Mouse (Mus musculus) stomach, postnatal 0 days (tissue): ENCODE data around the gene Atp10a. TPM values are rescaled to one million over a fixed set of nuclear protein-coding genes. Genes with fewer than 3 reads are reported as not detected.
A peak's percentile ranks its signal among the peaks of the same experiment; 100 is the strongest.

Experiments
- ATAC-seq: fragments of 200-750 bp; cut with Nextera tagmentation; 2 replicates; pipeline ENCODE4 v1.8.0; 2017; ENCODE audit not compliant: low FRiP score, low TSS enrichment
- DNase-seq: peaks from one replicate; pipeline ENCODE4 v3.0.0-alpha.2; 2016; ENCODE audit warnings: low spot score
- H3K27ac ChIP-seq: fragments of 300-500 bp; sonication (generic); replicated peaks from 2 replicates; pipeline ENCODE4 v1.5.1; 2014; ENCODE audit warnings: mild to moderate bottlenecking, control low read depth
- H3K27me3 ChIP-seq: fragments of 300-500 bp; sonication (generic); 2 replicates; pipeline ENCODE4 v1.6.1; 2014; ENCODE audit warnings: low read length; ENCODE audit not compliant: control insufficient read depth, insufficient read depth
- H3K36me3 ChIP-seq: fragments of 300-500 bp; sonication (generic); 2 replicates; pipeline ENCODE4 v1.6.1; 2014; ENCODE audit warnings: low read length, mixed read lengths; ENCODE audit not compliant: control insufficient read depth, insufficient read depth
- H3K4me1 ChIP-seq: fragments of 300-500 bp; sonication (generic); replicated peaks from 2 replicates; pipeline ENCODE4 v1.6.1; 2014; ENCODE audit warnings: antibody characterized with exemption; ENCODE audit not compliant: control insufficient read depth, insufficient read depth
- H3K4me2 ChIP-seq: fragments of 300-500 bp; sonication (generic); replicated peaks from 2 replicates; pipeline ENCODE4 v1.6.1; 2014; ENCODE audit warnings: low read depth, mild to moderate bottlenecking, control low read depth, moderate library complexity
- H3K4me3 ChIP-seq: fragments of 300-500 bp; sonication (generic); 2 replicates; pipeline ENCODE4 v1.5.1; 2014; ENCODE audit warnings: low read depth, low read length, control low read depth
- H3K9ac ChIP-seq: fragments of 300-500 bp; sonication (generic); 2 replicates; pipeline ENCODE4 v1.6.1; 2014; ENCODE audit warnings: mild to moderate bottlenecking, low read length, control low read depth, mixed read lengths
- H3K9me3 ChIP-seq: fragments of 300-500 bp; sonication (generic); 2 replicates; pipeline ENCODE4 v1.6.1; 2016; ENCODE audit warnings: low read length; ENCODE audit not compliant: control insufficient read depth
- CTCF ChIP-seq: IDR thresholded peaks from 2 replicates; pipeline ENCODE4 v1.5.1; 2016; ENCODE audit warnings: antibody characterized with exemption, low read depth, mild to moderate bottlenecking, moderate library complexity
- EP300 ChIP-seq: optimal IDR thresholded peaks from 2 replicates; pipeline ENCODE3; 2016; ENCODE audit warnings: antibody characterized with exemption
- WGBS: fragments of 180-500 bp; shearing (Covaris S2); extraction: QIAGEN DNeasy Blood & Tissue Kit; methylation state at CpG from one replicate; pipeline ENCODE4 v1.1.7; 2014; 5-methylcytosine and 5-hydroxymethylcytosine counted together
- polyA plus RNA-seq: library from polyadenylated mRNA; unstranded; fragments of >200 nt; fragmentation: Nextera tagmentation; extraction: Ambion mirVana; gene quantifications from 2 replicates; pipeline ENCODE4 v1.2.1, GENCODE M21; 2015

Atp10a gene
- polyA plus RNA-seq, 1 experiment from 2014 or later = 1.7 TPM

DNA sequence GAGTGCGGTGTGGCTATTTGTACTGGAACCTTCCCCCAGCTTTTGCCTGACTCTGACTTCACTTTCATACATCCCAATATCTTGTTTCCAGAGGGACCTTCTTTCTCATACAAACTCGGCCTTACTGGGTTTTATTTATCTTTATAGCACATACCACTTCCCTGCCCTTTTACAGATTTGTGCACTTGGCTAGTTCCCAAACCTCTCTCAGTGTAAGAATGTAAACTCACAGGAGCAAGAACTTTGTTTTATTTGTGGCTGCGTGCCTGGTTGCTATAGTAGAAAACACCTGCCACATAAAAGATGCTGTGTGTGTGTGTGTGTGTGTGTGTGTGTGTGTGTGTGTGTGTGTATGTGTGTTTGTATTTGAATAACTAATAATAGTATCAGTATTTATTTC, 37.4 kb downstream of the Atp10a start:
- 26% methylated on average over 3 of the region's 3 CpGs for WGBS
- Histone ChIP-seq H3K4me2 (no peak overlapping the region), H3K9me3 (no peaks in the 10 kb centered on the region), H3K9ac (no peak overlapping the region), H3K4me1 (peaks cover 3% of the 10 kb centered on the region; the same call in 1 of the 2 replicates), H3K4me3 (no peak overlapping the region), H3K36me3 (no peaks in the 10 kb centered on the region), H3K27ac (peak overlapping the region; percentile 42), H3K27me3 (no peaks in the 10 kb centered on the region)
- TF ChIP-seq EP300 (no peak), CTCF (no peak)
- ATAC-seq (peak; percentile 66; the same call in 1 of the 2 replicates), DNase-seq (peak; percentile 25)

DNA sequence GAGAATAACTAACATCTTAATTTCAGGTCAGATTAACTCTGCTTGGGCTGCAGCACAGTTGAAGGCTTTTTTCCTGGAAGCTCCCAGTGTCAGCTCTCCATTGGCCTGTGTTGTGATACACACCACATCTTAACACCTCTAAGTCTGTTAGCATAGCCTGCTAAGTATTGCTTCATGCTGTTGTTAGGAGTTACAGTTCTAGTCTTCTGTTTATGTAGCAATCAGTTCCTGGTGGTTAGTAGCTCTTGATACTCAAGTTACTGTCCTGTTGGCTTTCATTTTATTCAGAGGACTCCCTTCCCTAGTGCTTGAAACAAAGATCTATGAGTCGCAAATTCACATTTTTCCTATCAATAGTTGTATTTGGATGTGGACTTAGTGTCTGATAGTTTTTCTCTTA, 39.7 kb downstream of the Atp10a start:
- Histone ChIP-seq H3K27ac (no peak overlapping the region), H3K36me3 (no peaks in the 10 kb centered on the region), H3K4me2 (no peak overlapping the region), H3K9me3 (no peaks in the 10 kb centered on the region), H3K4me3 (no peak overlapping the region), H3K9ac (no peak overlapping the region), H3K27me3 (no peaks in the 10 kb centered on the region), H3K4me1 (peaks cover 3% of the 10 kb centered on the region; the same call in 1 of the 2 replicates)
- no peak for TF ChIP-seq EP300
- no peak for TF ChIP-seq CTCF
- no peak for ATAC-seq
- DNase-seq = no peak
- 79% methylated on average over 1 of the region's 1 CpGs for WGBS

DNA sequence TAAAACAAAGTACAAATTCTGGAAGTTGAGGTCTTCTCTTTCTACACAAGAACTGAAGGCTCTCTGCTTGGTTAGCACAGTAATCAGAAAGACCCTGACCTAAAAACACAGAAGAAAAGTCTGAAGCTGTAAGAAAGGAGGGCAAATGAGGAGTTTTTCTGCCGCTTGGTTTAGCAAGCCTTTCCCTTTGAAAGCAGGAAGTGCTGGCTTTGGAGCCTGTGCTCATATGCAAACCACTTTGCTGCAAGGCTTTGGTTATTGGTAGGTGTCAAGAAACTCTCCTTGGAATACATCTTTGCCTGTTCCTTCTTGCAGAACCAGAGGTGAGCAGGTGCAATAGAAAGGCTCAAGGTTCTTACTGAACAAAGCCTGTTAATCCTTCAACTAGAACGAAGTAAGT, 41.1 kb downstream of the Atp10a start:
- no peaks in the 10 kb centered on the region for H3K4me1 ChIP-seq
- no peak for TF ChIP-seq CTCF
- TF ChIP-seq EP300 = no peak
- no peak for DNase-seq
- WGBS = 51% methylated on average over 2 of the region's 2 CpGs
- H3K9me3 ChIP-seq = no peaks in the 10 kb centered on the region
- no peaks in the 10 kb centered on the region for H3K36me3 ChIP-seq
- no peaks in the 10 kb centered on the region for H3K27me3 ChIP-seq
- no peak for ATAC-seq
- no peak overlapping the region for H3K9ac ChIP-seq
- no peak overlapping the region for H3K4me2 ChIP-seq
- no peak overlapping the region for H3K4me3 ChIP-seq
- no peak overlapping the region for H3K27ac ChIP-seq

DNA sequence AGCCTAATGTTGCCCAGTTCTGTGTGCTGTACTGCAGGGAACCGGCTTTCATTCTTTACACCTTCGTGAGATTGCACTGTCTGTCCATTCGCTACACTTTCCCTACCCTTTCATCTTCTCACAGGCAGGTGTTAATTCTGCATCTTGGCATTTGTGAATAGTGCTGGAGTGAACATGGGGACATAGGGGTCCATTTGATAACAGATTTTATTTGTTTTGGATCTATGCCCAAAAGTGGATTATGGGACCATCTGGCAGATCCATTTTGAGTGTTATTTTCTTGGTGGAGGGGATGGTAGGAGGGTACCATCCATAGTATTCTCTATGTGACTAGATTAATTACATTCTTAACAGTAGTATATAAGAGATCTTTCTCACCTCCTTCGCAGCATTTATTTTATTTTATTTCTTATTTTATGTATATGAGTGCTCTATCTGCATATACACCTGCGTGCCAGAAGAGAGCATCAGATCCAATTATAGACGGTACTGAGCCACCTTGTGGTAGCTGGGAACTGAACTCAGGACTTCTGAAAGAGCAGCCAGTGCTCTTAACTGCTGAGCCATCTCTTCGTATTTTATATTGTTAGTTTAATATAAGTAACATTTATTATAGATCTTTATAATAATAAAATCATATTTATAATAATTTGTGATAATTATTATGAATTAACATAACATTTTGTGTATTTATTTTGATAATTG, 42.9 kb downstream of the Atp10a start:
- Histone ChIP-seq H3K4me1 (no peaks in the 10 kb centered on the region), H3K9ac (no peak overlapping the region), H3K27ac (no peak overlapping the region), H3K4me2 (no peak overlapping the region), H3K9me3 (no peaks in the 10 kb centered on the region), H3K27me3 (no peaks in the 10 kb centered on the region), H3K4me3 (no peak overlapping the region), H3K36me3 (no peaks in the 10 kb centered on the region)
- no peak for TF ChIP-seq EP300
- 0 out of 2 replicates have a peak, but pooled peaks have one; percentile 16 for TF ChIP-seq CTCF
- no peak for ATAC-seq
- DNase-seq = no peak
- WGBS = 74% methylated on average over 7 of the region's 7 CpGs

DNA sequence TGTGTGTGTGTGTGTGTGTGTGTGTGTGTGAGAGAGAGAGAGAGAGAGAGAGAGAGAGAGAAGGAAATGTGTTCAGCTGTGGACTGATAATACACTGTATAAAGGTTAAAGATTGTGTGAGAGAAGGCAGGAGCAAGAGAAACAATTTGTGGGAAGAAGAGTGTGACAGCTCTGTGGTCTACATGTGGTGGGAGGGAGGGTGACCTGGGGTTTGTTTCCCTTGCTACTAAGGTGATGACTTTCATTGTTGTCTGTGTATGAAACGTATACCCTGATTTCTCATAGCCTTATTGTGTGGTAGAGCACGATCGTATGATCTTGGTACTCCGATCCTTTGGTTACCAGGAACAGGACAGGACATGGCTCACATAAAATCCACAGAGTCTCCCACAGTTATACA, 45.3 kb downstream of the Atp10a start:
- Histone ChIP-seq H3K9me3 (no peaks in the 10 kb centered on the region), H3K4me1 (no peaks in the 10 kb centered on the region), H3K27me3 (no peaks in the 10 kb centered on the region), H3K27ac (no peak overlapping the region), H3K4me2 (no peak overlapping the region), H3K4me3 (no peak overlapping the region), H3K36me3 (no peaks in the 10 kb centered on the region), H3K9ac (no peak overlapping the region)
- ATAC-seq (no peak), DNase-seq (no peak)
- TF ChIP-seq CTCF = no peak
- no peak for TF ChIP-seq EP300
- 89% methylated on average over 4 of the region's 4 CpGs for WGBS

- Histone ChIP-seq H3K27me3 (no peaks in the 10 kb centered on the region), H3K36me3 (no peaks in the 10 kb centered on the region), H3K4me1 (no peaks in the 10 kb centered on the region), H3K27ac (no peak overlapping the region), H3K4me3 (no peak overlapping the region), H3K4me2 (no peak overlapping the region), H3K9ac (no peak overlapping the region), H3K9me3 (no peaks in the 10 kb centered on the region)
- ATAC-seq (no peak), DNase-seq (no peak)
- TF ChIP-seq CTCF = no peak
- no peak for TF ChIP-seq EP300
- 90% methylated on average over 3 of the region's 3 CpGs for WGBS
These were observed 49.2 kb downstream of the Atp10a start for GRCm38 (mm10) chr7:58705158-58705557.
